Mouse (Mus musculus) liver, adult (tissue): Measurements from ENCODE around the gene Aarsd1.

Source experiments
- GATA4 ChIP-seq: IDR thresholded peaks from 2 replicates; pipeline ENCODE4 v1.6.1; 2014; ENCODE audit warnings: mild to moderate bottlenecking, low read length; ENCODE audit not compliant: insufficient replicate concordance

The Aarsd1 gene

DNA sequence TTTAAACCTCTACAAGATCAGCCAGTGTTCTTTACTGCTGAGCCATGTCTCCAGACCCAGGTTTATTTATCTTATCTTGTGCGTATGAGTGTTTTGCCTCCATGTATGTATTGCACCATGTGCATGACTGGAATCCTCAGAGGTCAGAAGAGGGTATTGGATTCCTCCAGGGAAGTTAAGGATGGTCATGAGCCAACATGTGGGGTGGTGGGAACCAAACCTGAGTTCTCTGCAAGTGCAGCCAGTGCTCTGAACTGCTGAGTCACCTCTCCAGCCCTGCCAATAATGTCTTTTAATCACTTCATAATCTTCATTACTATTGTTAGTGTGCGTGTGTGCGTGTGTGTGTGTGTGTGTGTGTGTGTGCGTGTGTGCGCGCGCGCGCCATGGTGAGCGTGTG is 34.1 kb upstream of the Aarsd1 start:
- no peak for TF ChIP-seq GATA4

DNA sequence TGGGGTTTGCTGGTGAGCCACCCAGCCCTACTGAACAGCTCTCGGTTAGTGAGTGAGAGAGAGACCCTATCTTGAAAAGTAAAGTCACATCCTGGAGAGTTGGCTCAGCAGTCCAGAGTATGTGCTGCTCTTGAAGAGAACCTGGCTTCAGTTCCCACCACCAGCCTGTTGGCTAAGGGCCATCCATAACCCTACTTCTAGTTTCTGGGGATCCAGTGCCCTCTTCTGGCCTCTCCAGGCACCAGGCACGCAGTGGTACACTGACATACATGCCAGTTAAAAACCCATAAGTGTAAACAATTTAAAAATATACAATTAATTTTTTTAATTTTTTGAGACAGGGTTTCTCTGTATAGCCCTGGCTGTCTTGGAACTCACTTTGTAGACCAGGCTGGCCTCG is 33.0 kb upstream of the Aarsd1 start:
- TF ChIP-seq GATA4 = no peak

DNA sequence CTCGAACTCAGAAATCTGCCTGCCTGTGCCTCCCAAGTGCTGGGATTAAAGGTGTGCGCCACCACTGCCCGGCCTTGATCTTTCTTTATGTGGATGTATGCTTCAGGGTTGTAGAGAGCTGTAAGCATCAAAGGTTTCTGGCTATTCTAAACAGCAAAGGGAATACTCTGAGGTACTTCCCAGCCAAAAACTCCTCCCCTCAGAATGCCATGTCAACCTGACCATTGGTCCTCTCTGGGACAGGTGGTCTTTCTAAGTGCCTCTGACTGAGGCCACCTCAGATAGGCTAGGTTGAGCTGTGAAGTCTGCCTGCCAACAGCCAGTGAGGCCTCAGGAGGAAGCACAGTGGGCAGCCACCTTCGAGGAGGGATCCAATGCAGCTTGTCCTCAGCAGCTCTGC is 31.5 kb upstream of the Aarsd1 start:
- TF ChIP-seq GATA4 = no peak

DNA sequence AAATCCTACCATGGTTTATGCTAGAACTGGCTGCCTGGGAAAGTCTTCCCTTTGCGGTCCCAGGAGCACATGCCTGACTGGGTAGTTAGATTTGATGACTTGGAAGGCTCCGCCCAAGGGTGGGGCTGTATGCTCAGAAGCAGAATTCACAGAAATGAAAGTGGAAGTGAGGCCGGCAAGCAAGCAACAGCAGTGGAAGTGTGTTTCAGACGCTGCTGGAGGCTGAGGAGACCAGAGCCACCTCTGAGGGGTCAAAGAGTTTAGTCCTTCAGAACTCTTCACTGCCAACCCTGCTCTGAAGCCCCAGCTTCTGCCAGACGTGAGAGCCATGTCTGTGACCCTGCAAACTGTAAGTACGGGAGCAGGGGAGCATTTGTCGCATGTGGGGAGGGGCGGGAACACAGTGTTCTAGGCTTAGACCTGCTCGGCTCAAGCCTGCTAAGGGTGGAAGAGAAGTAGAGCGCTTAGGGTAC is 30.9 kb upstream of the Aarsd1 start, which contains the start of gene Ifi35:
Ifi35 (plus strand) TSS at position 134 of the 473 bp plus-strand sequence.
- TF ChIP-seq GATA4 = peak; percentile 16; the same call in 1 of the 2 replicates

DNA sequence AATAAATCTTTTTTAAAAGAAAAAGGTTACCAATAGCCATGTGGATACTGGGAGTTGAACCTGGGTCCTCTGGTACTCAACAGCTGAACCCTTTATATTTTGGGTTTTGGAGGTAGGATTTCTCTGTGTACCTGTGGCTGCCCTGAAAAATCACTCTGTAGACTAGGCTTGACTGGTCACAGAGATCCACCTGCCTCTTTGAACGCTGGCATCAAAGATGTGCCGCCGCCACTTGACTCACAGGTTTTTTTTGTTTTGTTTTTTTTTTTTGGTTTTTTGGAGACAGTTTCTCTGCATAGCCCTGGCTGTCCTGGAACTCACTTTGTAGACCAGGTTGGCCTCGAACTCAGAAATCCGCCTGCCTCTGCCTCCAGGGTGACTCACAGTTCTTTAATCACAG is 30.4 kb upstream of the Aarsd1 start:
- TF ChIP-seq GATA4 = no peak

DNA sequence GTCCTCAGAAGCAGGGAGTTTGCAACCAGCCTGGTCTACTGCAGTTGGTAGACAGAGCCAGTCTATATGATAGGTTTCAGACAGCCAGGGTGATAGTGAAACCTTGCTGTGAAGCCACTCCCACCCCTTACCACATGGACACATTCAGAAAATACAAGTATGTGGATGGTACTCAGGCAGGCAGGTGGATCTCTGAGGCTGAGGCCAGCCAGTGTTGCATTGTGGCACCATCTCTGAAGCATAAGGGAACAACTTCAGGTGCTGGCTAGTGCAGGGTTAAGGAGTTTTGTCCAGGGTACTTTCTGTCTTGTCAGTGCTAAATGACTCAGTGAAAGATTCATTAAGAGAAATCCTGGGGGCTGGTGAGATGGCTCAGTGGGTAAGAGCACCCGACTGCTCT is 28.9 kb upstream of the Aarsd1 start:
- TF ChIP-seq GATA4 = no peak

DNA sequence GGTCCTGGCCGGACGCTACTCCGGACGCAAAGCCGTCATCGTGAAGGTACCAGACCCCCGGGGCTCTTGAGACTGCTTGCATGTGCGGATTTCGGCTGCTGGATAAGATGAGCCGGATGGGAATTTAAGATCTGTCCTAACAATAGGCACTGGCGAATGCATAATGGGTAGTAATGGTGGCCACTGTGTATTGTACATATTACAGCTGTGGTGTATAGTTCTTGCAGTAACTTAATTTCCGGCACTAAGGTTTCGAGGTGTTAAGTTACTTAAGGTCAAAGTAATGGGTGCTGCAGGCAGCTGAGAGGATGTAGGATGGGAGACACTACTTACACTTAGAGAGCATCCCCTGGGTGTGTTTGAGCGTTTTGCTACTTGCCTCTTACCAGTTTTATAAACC is 25.3 kb upstream of the Aarsd1 start:
- no peak for TF ChIP-seq GATA4

DNA sequence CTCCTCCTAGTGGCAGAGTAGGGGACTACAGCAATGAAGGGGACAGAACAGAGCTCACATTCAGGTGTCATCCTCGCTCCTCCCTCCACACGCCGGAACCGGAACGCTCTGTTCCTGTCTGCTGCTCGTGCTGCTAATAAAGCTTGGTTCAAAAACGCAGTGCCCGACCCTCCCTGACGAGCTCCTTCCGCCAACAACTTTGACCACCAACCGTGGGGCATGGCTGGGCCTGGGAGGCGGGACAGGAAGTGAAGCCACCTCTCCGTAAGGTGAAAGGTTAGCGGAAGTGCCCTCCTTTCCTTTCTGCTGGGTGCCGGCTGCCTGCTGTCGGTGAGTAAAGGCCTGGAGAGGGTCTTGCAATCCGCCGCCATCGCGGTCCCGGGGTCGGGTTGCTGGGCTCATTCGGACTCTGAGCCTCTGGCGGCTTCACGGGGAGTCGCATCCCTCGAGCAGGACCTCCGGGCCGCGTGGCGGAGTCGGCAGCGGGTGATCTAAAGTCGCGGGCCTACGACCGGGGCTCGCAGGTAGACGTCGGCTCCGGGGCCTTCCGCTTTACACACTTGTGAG is 24.8 kb upstream of the Aarsd1 start, which contains the start of gene Rpl27:
Rpl27 (plus strand) TSS at position 172 of the 567 bp plus-strand sequence.
- TF ChIP-seq GATA4 = peak; percentile 44; the same call in 1 of the 2 replicates

DNA sequence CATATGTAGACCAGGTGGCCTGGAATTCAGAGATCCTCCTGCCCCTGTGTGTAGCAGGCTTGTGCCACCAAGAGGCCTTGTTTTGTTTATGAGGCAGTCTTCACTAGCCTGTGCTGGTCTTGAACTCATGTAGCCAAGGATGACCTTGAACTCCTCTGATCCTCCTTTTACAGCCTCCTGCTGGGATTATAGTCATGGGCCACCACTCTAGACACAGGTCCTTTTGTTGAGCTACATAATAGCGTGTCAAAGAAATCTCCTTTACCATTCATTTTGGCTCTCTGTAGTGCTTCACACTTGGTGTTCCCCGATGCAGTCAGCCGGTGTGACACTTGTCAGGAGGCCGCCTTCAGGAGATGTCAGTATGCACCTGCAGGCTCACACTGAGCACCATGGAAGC is 19.5 kb upstream of the Aarsd1 start:
- TF ChIP-seq GATA4 = no peak

DNA sequence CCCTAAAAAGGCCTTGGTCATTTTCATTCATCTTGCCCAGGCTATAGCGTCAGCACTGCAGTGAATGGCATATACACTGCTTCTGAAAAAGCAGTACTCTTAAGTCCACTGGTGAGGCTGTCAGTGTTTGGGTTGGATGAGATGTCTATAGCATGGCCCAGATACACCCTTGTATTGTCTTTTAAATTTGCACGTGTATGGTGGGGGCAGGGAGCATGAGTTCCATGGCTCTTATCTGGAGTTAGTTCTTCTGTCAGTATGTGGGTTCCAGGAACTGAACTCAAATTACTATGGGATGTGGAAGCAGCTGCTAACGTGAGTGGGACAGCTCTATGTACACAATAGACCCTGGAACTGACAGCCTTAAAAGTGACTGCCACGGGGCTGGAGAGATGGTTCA is 18.4 kb upstream of the Aarsd1 start:
- no peak for TF ChIP-seq GATA4

DNA sequence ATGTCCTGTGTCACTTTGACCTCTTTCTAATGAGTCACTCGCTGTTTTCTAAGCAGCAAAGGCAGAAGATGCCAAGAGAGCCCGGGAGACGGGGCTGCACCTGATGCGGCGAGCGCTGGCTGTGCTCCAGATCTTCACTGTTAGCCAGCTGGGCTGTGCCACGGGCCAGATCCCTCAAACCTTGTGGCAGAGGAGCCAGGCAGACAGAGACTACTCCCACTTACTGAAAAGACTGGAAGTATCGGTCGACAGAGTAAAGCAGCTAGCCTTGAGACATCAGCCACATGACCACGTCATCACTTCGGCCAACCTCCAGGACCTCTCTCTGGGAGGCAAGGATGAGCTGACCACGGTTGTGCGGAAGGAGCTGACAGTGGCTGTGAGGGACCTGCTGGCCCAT is 16.0 kb upstream of the Aarsd1 start:
- no peak for TF ChIP-seq GATA4

DNA sequence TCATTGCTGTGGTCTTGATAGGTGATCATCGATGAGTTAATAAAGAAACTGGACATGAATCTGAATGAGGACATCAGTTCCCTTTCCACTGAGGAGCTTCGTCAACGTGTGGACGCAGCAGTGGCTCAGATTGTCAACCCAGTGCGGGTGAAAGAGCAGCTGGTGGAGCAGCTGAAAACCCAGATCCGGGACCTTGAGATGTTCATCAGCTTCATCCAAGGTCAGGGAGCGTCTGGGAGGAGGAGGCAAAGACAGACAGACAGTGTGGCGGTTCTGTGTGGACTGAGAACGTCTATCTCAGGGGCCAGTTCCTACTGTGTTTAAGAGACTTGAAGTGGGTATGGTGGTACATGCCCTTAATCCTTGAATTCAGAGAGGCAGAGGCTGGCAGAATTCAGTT is 13.9 kb upstream of the Aarsd1 start:
- TF ChIP-seq GATA4 = no peak

DNA sequence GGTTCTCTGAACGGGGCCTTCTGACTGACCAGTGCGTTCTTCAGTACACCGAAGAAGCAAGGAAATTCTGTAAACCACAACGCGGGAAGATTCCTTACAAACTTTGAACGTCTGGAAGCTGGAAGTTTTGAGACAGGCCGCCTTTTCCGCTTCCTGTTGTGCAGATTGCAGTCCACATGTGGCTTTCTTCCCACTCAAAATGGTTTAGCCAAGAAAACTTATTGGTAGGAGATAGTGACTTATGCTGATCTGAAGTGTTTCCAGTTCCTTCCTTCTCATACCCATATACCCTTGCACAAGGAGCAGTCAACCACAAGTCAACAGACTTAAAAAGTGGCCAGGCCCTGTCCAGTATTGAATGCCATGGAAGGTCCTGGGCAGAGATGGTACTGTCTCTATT is 8.8 kb upstream of the Aarsd1 start:
- TF ChIP-seq GATA4 = peak; percentile 32; the same call in 1 of the 2 replicates

DNA sequence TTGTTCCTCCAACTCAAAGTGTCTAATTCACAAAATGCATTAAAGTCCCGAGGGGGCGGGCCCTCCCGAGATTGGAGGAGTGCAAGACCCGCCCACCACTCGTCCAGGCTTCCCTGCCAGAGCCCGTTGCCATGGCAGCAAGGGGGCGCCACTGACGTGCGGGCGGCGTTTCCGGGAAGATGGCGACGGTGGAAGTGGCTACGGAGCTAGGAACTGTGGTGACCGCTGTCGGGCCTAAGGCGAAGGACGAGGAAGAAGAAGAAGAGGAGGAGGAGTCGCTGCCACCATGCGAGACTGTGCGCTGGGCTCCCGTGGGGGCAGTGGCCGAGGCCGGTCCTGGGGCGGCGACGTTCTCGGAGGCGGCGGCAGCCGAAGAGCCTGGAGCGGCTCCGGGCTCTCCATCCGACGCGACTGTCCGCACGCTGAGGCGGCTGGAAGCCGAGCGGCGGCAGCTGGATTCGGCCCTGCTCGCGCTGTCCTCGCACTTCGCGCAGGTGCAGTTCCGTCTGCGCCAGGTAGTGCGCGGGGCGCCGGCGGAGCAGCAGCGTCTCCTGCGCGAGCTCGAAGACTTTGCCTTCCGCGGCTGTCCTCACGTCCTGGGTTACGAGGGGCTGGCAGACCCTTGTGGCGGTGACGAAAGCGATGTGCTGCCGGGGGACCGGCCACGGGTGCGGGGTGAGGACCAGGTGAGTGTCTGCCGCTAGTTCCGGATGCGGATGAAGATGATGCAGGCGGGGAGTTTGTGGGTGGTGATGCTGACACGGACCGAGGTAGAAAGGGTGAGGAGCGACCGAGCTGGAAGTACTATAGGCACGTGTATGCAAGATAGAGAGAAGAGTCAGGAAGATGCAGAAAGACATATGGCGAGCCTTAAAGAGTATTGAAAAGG is 7.8 kb upstream of the Aarsd1 start, which contains the start of the genes Rundc1 and Ptges3l:
Rundc1 (plus strand) TSS at position 161 of the 889 bp plus-strand sequence.
Ptges3l (minus strand) TSS at position 409 of the 889 bp plus-strand sequence.
- TF ChIP-seq GATA4 = no peak

DNA sequence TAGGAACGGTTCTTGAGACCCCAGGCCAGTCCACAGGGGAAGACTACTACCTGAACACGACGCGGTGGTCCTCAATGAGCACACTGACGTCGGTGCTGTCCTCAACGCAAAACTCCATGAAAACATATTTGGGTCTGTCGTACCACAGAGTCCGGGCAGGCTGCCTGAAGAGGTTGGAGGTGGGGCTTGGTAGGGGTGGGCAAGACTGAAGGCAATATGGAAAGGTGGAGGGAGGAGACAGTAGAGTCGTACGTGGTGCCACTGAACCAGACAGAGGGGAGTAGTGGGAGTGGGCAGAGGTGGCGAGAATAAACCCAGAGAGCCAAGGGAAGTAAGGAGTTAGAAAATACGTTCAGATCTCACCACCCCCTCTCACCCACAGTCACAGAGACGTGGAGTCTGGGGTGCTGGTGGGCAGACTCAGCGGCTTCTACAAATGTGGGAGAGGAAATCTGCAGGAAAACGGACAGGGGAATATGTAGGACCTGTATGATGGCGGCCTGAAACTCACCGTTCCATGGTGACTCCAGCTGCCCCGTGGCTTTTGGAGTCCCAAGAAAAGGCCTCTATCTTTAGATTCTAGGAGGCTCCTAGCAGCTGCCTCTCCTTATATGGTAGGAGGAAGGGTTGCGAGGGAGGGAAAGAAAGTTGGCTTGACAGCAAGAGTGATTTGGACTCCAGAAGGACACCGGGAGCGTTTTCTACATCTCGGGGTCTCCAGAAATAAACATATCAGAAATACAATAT is 6.9 kb upstream of the Aarsd1 start, which contains the start of gene Gm27029:
Gm27029 (minus strand) TSS at position 692 of the 747 bp plus-strand sequence.
- TF ChIP-seq GATA4 = no peak
